Mouse (Mus musculus) embryonic facial prominence, embryonic 10.5 days (tissue): ENCODE measurements around the gene Gbp2b. TPM values are rescaled to one million over a fixed set of nuclear protein-coding genes. Genes with fewer than 3 reads are reported as not detected.

Experiments used
- DNase-seq: peaks from one replicate; pipeline ENCODE4 v3.0.0-alpha.2; 2017; ENCODE audit warnings: low spot score
- H3K27ac ChIP-seq: fragments of 300-500 bp; sonication (generic); replicated peaks from 2 replicates; pipeline ENCODE4 v1.5.1; 2016; ENCODE audit warnings: mild to moderate bottlenecking
- H3K27me3 ChIP-seq: fragments of 300-500 bp; sonication (generic); replicated peaks from 2 replicates; pipeline ENCODE4 v1.6.1; 2016; ENCODE audit warnings: low read depth, mild to moderate bottlenecking; ENCODE audit not compliant: poor library complexity, severe bottlenecking
- H3K36me3 ChIP-seq: fragments of 300-500 bp; sonication (generic); replicated peaks from 2 replicates; pipeline ENCODE4 v1.6.1; 2016; ENCODE audit warnings: mild to moderate bottlenecking, moderate library complexity
- H3K4me1 ChIP-seq: fragments of 300-500 bp; sonication (generic); 2 replicates; pipeline ENCODE4 v1.6.1; 2016
- H3K4me3 ChIP-seq: fragments of 300-500 bp; sonication (generic); 2 replicates; pipeline ENCODE4 v1.5.1; 2016; ENCODE audit warnings: mild to moderate bottlenecking, moderate library complexity
- H3K9me3 ChIP-seq: fragments of 300-500 bp; sonication (generic); 2 replicates; pipeline ENCODE4 v1.6.1; 2016; ENCODE audit warnings: mild to moderate bottlenecking
- WGBS: fragments of 180-500 bp; shearing (Covaris S2); methylation state at CpG from one replicate; pipeline ENCODE4 v1.1.7; 2016; 5-methylcytosine and 5-hydroxymethylcytosine counted together
- polyA plus RNA-seq: library from polyadenylated mRNA; unstranded; fragments of >200 nt; fragmentation: Nextera tagmentation; extraction: Ambion mirVana; gene quantifications from 2 replicates; pipeline ENCODE4 v1.2.1, GENCODE M21; 2016

The Gbp2b gene
- polyA plus RNA-seq, 1 experiment from 2014 or later = not detected

GRCm38 (mm10) chr3:142578342-142578741 is 16.3 kb upstream of the Gbp2b start:
- 88% methylated on average over 4 of the region's 4 CpGs for WGBS
- H3K36me3 ChIP-seq = no peaks in the 10 kb centered on the region
- no peak overlapping the region for H3K27ac ChIP-seq
- H3K4me1 ChIP-seq = no peaks in the 10 kb centered on the region
- no peaks in the 10 kb centered on the region for H3K27me3 ChIP-seq
- no peak overlapping the region for H3K4me3 ChIP-seq
- no peaks in the 10 kb centered on the region for H3K9me3 ChIP-seq
- DNase-seq = no peak

- Histone ChIP-seq H3K27ac (no peak overlapping the region), H3K4me1 (no peaks in the 10 kb centered on the region), H3K27me3 (no peaks in the 10 kb centered on the region), H3K9me3 (no peaks in the 10 kb centered on the region), H3K4me3 (no peak overlapping the region), H3K36me3 (no peaks in the 10 kb centered on the region)
- WGBS = 93% methylated on average over 4 of the region's 4 CpGs
- no peak for DNase-seq
Observed at GRCm38 (mm10) chr3:142583067-142583466, 11.6 kb upstream of the Gbp2b start.

- Histone ChIP-seq H3K4me1 (no peaks in the 10 kb centered on the region), H3K36me3 (no peaks in the 10 kb centered on the region), H3K4me3 (no peak overlapping the region), H3K9me3 (no peaks in the 10 kb centered on the region), H3K27me3 (no peaks in the 10 kb centered on the region), H3K27ac (no peak overlapping the region)
- DNase-seq = no peak
Observed at GRCm38 (mm10) chr3:142587386-142587785, 7.3 kb upstream of the Gbp2b start.

- Histone ChIP-seq H3K4me1 (no peaks in the 10 kb centered on the region), H3K27me3 (no peaks in the 10 kb centered on the region), H3K9me3 (no peaks in the 10 kb centered on the region), H3K4me3 (no peak overlapping the region), H3K27ac (no peak overlapping the region), H3K36me3 (no peaks in the 10 kb centered on the region)
- 84% methylated on average over 2 of the region's 2 CpGs for WGBS
- DNase-seq = no peak
Observed at GRCm38 (mm10) chr3:142588888-142589287, 5.8 kb upstream of the Gbp2b start.

GRCm38 (mm10) chr3:142590431-142591067 is 4.1 kb upstream of the Gbp2b start:
- no peaks in the 10 kb centered on the region for H3K9me3 ChIP-seq

GRCm38 (mm10) chr3:142597923-142598322 is 3.3 kb downstream of the Gbp2b start:
- no peaks in the 10 kb centered on the region for H3K27me3 ChIP-seq
- no peak overlapping the region for H3K4me3 ChIP-seq
- no peaks in the 10 kb centered on the region for H3K4me1 ChIP-seq
- no peak overlapping the region for H3K27ac ChIP-seq
- WGBS = 82% methylated on average over 3 of the region's 3 CpGs
- no peaks in the 10 kb centered on the region for H3K9me3 ChIP-seq
- DNase-seq = no peak
- H3K36me3 ChIP-seq = no peaks in the 10 kb centered on the region

More at GRCm38 (mm10) chr3:142590431-142591067, 4.1 kb upstream of the Gbp2b start:
- Histone ChIP-seq H3K4me3 (no peak overlapping the region), H3K4me1 (no peaks in the 10 kb centered on the region), H3K27ac (no peak overlapping the region), H3K36me3 (no peaks in the 10 kb centered on the region), H3K27me3 (no peaks in the 10 kb centered on the region)
- no peak for DNase-seq
- 85% methylated on average over 4 of the region's 4 CpGs for WGBS

GRCm38 (mm10) chr3:142601675-142602074 is 7.0 kb downstream of the Gbp2b start:
- H3K27ac ChIP-seq = no peak overlapping the region
- H3K27me3 ChIP-seq = no peaks in the 10 kb centered on the region
- no peak for DNase-seq
- H3K4me1 ChIP-seq = no peaks in the 10 kb centered on the region
- H3K9me3 ChIP-seq = no peaks in the 10 kb centered on the region
- no peak overlapping the region for H3K4me3 ChIP-seq
- no peaks in the 10 kb centered on the region for H3K36me3 ChIP-seq

- H3K4me1 ChIP-seq = no peaks in the 10 kb centered on the region
- no peak for DNase-seq
- H3K9me3 ChIP-seq = no peaks in the 10 kb centered on the region
- 68% methylated on average over 3 of the region's 3 CpGs for WGBS
- H3K4me3 ChIP-seq = no peak overlapping the region
- H3K36me3 ChIP-seq = no peaks in the 10 kb centered on the region
- no peak overlapping the region for H3K27ac ChIP-seq
- H3K27me3 ChIP-seq = no peaks in the 10 kb centered on the region
Observed at GRCm38 (mm10) chr3:142618658-142619057, 24.0 kb downstream of the Gbp2b start.

- no peaks in the 10 kb centered on the region for H3K27me3 ChIP-seq
- no peak overlapping the region for H3K4me3 ChIP-seq
- WGBS = 40% methylated on average over 1 of the region's 1 CpGs
Observed at GRCm38 (mm10) chr3:142619606-142620005, 25.0 kb downstream of the Gbp2b start.

GRCm38 (mm10) chr3:142620111-142620955 is 25.7 kb downstream of the Gbp2b start, which contains the start of gene Gbp2:
TSS of gene Gbp2 (plus strand) at chr3:142620602.
- H3K4me1 ChIP-seq = no peaks in the 10 kb centered on the region
- H3K4me3 ChIP-seq = no peak within 1 kb of the TSS
- no peaks in the 10 kb centered on the region for H3K36me3 ChIP-seq
- no peak within 1 kb of the TSS for H3K27ac ChIP-seq
- no peaks in the 10 kb centered on the region for H3K9me3 ChIP-seq
- DNase-seq = no peak
- no peaks in the 10 kb centered on the region for H3K27me3 ChIP-seq
- 79% methylated on average over 4 of the region's 4 CpGs for WGBS

More at GRCm38 (mm10) chr3:142619606-142620005, 25.0 kb downstream of the Gbp2b start:
- Histone ChIP-seq H3K9me3 (no peaks in the 10 kb centered on the region), H3K36me3 (no peaks in the 10 kb centered on the region), H3K27ac (no peak overlapping the region), H3K4me1 (no peaks in the 10 kb centered on the region)
- DNase-seq = no peak

GRCm38 (mm10) chr3:142620956-142621562 is 26.4 kb downstream of the Gbp2b start:
- no peaks in the 10 kb centered on the region for H3K4me1 ChIP-seq
- H3K36me3 ChIP-seq = no peaks in the 10 kb centered on the region
- H3K27me3 ChIP-seq = no peaks in the 10 kb centered on the region
- no peak for DNase-seq
- no peak overlapping the region for H3K4me3 ChIP-seq
- H3K9me3 ChIP-seq = no peaks in the 10 kb centered on the region
- H3K27ac ChIP-seq = no peak overlapping the region
- 57% methylated on average over 3 of the region's 3 CpGs for WGBS

- Histone ChIP-seq H3K27ac (no peak overlapping the region), H3K27me3 (no peaks in the 10 kb centered on the region), H3K4me3 (no peak overlapping the region), H3K4me1 (no peaks in the 10 kb centered on the region), H3K9me3 (no peaks in the 10 kb centered on the region), H3K36me3 (no peaks in the 10 kb centered on the region)
- no peak for DNase-seq
- 88% methylated on average over 8 of the region's 8 CpGs for WGBS
Observed at GRCm38 (mm10) chr3:142630385-142630784, 35.7 kb downstream of the Gbp2b start.

- peak; percentile 77 for DNase-seq
- Histone ChIP-seq H3K27me3 (no peaks in the 10 kb centered on the region), H3K36me3 (no peaks in the 10 kb centered on the region), H3K4me3 (no peak overlapping the region), H3K9me3 (no peaks in the 10 kb centered on the region), H3K4me1 (no peaks in the 10 kb centered on the region), H3K27ac (no peak overlapping the region)
- WGBS = 5% methylated on average over 9 of the region's 9 CpGs
Observed at GRCm38 (mm10) chr3:142640201-142640600, 45.6 kb downstream of the Gbp2b start.
